Mouse (Mus musculus) ES-E14 (cell line): Measurements from ENCODE around the gene Arl6ip5.

ENCODE experiments used
- CHD2 ChIP-seq: IDR thresholded peaks from 2 replicates; pipeline ENCODE4 v1.6.1; 2014; ENCODE audit warnings: mild to moderate bottlenecking, low read depth, low read length, inconsistent platforms
- MAFK ChIP-seq: IDR thresholded peaks from 2 replicates; pipeline ENCODE4 v1.6.1; 2014; ENCODE audit warnings: mild to moderate bottlenecking, low read depth, low read length, inconsistent platforms; ENCODE audit not compliant: insufficient read depth
- ZC3H11A ChIP-seq: IDR thresholded peaks from 2 replicates; pipeline ENCODE4 v1.6.1; 2012; ENCODE audit warnings: low read depth, mild to moderate bottlenecking, inconsistent platforms, low read length, borderline replicate concordance
- ZNF384 ChIP-seq: IDR thresholded peaks from 2 replicates; pipeline ENCODE4 v1.6.1; 2012; ENCODE audit warnings: low read depth, low read length, inconsistent platforms

DNA sequence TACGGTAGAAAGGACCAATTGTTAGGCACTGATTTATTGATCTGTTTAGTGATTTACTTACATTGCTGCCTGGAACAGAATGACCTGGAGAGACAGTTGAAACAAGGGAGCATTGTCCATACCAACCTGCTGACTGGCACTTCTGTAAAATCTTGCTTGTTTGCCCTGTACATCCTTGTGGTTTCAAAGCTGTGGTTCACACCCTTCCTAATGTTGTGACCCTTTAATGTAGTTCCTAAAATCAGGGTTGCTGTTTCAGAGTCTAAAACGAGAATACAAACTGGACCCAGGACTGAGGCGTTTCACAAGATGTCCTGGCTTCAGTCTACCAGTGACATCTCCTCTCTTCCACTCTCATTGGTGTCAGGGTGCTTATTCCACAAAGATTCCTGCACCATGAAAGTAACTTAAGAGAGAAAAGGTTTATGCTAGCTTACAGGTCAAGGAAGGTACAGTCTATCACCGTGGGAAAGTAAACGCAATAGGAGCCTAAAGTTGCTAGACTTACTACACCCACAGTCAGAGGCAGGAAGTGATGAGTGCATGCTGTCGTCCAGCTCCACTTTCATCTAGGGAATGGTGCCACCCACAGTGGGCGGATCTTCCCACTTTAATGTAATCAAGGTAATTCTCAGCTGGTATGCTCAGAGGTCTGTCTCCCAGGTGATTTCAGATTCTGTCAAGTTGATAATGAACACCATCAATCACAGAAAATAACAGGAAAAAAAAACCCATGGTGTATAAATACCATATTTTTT lies 24.6 kb downstream of the Arl6ip5 start:
- TF ChIP-seq MAFK = no peak
- no peak for TF ChIP-seq ZC3H11A
- no peak for TF ChIP-seq ZNF384
- TF ChIP-seq CHD2 = no peak
